Mouse (Mus musculus): ENCODE results near the gene Clba1.
"Not testable (repeated sequence)": the region's sequence is repeated elsewhere in the genome, so short reads cannot be mapped to it uniquely, and the experiment has no call there.

Clba1 gene

GRCm38 (mm10) chr12:112816866-112817265, 8.1 kb downstream of the Clba1 start:
- not testable (repeated sequence) for DNase-seq (ENCODE audit: low read depth, low spot score)

- DNase-seq (ENCODE audit: low read depth, low spot score): no peak
Observed at GRCm38 (mm10) chr12:112819057-112819662, 10.4 kb downstream of the Clba1 start.

DNA sequence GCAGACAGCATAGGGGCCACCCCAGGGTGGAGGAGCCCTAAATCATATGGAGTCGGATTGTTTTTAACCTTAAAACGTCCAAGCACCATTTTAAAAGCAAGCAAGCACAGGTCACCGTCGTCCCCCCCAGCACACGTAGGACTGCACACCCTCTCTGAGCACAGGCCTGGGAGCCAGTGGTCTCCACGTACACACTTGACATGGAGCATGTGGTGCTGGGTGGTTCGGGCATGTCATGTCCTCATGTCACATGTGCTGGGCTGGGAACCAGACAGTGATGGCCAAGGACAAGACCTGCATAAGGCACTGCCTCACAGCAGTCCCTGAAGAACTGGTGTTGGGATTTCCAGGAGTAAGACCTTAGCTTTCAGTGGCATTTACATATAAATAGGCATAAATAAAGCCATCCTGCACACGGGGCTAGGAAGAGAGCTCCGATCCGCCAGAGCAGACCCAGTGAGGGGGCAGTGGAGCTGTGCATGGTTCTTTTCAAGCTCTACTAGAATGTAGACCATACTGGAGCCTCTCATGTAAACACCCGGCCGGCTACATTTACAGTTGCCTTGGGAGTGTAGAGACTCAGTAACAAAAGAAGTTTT, 11.8 kb downstream of the Clba1 start:
- no peak for DNase-seq (ENCODE audit: low read depth, low spot score)

DNA sequence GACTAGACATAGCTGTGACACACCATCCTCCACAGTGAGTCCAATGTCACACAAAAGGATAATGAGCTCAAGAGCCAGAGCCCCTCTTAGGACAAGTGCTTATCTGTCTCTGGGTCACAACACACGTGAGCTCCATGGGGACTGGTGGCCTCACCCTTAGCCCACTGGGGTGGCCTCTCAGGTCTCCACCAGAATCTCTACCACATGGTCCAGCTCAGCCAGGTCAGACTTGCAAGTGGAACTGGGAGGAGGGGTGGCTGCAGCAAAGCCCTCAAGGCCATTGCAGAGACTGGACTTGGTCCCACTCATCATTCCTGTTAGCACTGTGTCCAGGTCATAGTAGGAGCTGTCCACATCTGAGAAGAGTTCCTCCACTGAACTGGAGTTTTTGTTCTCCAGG, 12.5 kb downstream of the Clba1 start:
- DNase-seq (ENCODE audit: low read depth, low spot score): no peak

DNA sequence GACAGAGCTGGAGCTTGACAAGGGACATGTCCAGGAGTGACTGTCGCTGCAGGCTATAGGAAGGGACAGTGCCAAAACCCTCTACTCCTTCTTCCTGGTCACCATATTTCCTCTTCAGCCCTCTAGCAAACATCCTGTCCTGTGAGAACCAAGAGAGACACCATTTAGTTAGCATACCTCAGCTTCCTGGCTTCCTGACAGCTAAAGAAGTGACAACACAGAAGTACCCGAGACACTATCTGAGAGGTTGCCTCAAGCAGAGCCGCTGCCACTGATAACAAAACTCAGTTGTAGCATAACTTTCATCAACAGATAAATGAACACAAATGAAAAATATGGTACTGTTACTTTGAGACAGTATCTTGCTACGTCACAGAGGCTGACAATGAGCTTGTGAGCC, 13.2 kb downstream of the Clba1 start:
- no peak for DNase-seq (ENCODE audit: low read depth, low spot score)

DNA sequence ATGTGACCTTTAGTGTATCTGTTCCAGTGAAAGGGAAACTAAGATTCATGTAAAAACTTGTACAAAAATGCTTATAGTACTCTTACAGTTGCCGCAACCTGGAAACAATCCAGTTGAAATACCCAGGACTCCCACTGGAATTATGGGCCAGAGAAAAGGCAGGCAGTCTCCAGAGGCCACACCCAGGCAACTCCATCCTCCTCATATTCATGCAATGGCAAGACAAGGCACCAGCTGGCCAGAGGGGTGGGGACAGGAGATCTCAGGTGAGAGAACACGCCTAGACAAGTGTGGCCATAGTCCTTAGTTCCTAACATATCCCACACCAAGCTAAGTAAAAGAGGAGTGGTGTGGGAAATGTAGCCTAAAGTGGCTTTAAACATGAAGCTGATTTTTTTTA, 13.9 kb downstream of the Clba1 start:
- DNase-seq (ENCODE audit: low read depth, low spot score): no peak

DNA sequence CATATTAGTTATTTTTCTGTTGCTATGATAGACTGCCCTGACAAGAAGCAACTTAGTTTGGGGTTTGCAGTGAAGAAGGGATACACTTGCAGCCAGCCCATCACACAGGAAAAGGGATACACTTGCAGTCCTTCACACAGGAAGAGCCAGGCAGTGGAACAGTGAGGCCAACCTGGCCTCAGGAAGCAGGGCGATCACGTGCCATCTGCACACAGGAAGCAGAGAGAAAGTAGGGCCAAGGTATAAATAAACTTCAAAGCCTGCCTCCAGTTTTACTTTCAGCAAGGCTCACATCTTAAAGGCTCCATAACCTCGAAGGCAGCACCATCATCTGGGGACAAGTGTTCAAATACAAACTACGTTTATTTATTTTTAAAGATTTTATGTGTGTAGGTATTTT, 14.5 kb downstream of the Clba1 start:
- no peak for DNase-seq (ENCODE audit: low read depth, low spot score)

- DNase-seq (ENCODE audit: low read depth, low spot score): no peak
Observed at GRCm38 (mm10) chr12:112825901-112826300, 17.2 kb downstream of the Clba1 start.

DNA sequence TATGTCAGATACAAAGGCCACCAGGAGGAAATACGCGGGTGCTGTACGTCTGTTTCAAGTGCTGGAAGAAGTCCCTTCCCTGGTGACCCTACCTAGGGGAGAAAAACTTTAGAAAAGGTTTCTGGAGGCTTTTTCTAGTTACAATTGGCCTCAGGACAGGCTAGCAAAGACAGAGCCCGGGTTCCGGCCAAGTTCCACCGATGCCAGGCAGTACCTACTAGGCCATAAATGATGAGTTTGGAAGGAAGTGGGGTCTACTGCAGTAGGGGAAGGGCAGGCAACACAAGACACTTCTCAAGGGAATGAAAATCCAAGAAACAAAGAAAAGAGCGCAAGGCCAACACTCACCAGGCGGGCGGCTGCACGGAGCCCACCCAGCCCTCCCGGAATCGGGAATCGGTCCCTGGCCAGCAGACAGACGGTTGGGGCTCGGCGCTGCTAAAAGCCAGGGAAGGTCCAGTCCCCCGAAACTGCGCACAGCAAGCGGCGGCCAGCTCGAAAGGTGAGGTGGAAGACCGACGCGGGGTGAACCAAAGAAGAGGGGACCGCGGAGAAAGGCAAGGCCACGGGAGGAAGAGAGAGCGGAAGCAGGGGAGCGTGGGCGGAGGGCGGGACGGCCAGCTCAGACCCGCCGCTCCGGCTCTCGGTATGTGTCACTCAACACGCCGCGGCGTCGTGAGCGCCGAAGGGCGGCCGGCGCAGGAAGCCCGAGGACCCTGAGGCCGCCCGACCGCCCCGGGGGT, 19.9 kb downstream of the Clba1 start:
- peak; percentile 44 for DNase-seq (ENCODE audit: low read depth, low spot score)

DNA sequence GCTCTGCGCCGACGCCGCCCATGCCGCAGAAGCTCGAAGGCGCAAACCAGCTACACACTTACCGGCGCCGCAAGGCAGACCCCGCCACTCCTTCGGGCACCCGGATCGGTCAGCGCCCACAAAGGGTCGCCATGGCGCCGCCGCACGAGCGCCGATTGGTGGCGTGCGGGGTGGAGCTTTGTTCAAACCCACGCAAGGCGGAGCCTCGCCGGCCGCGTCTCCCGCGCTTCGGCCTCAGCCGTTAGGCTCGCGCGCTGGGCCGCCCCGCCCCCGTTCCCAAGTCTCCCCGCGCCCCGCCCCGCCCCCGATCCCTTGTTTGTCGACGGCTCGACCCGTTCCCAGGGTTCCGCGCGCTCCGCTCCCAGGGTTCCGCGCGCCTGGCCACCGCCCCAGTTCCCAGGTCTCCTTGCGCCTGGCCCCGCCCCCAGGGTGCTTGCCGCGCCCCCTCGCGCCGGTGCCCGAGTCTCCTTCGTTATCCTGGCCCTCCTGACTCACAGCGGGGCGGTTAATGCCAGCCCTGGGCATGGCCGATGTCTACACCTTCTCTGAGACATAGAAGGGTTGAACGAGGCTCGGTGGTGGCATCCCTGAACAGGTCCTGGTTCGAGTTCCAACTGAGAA, 20.6 kb downstream of the Clba1 start, which contains the start of gene Cdca4:
Cdca4 (minus strand) TSS at position 180 of the 621 bp plus-strand sequence.
- DNase-seq (ENCODE audit: low read depth, low spot score): peak; percentile 92

GRCm38 (mm10) chr12:112830141-112830540, 21.4 kb downstream of the Clba1 start:
- DNase-seq (ENCODE audit: low read depth, low spot score): no peak

- no peak for DNase-seq (ENCODE audit: low read depth, low spot score)
Observed at GRCm38 (mm10) chr12:112830570-112830969, 21.8 kb downstream of the Clba1 start.

DNA sequence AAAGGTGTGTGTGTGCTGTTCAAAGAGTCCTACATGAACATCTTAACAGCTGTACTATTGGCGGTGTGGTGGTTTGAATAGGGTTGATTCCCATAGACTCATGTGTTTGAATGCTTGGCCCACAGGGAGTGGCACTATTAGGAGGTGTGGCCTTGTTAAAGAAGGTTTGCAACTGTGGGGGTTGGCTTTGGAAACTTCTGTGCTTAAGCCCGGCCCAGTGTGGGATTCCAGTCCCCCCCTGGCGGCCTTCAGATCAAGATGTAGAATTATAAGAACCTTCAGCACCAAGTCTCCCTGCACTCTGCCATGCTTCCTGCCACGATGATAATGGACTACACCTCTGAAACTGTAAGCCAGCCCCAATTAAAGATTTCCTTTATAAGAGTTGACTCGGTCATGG, 23.7 kb downstream of the Clba1 start:
- no peak for DNase-seq (ENCODE audit: low read depth, low spot score)

DNA sequence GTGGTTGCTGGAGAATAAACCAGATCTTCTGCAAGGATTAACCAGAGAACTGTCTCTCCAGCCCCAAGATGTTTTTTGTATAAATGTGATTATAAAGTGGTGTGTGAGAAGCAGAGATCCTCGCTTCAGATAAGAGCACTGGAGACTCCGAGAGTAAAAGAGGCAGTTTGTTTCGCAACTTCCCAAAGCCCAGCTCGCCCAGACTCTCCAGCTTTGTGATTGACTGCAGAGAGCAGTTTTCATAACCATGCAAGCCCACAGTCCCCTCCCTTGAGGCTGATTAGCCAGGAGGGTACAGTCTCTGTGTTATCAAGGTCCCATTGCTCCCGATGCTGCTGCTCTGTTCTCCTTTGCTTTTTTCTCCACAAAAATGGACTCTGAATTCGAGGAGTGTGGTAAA, 24.8 kb downstream of the Clba1 start:
- DNase-seq (ENCODE audit: low read depth, low spot score): no peak

GRCm38 (mm10) chr12:112835046-112835445, 26.3 kb downstream of the Clba1 start:
- no peak for DNase-seq (ENCODE audit: low read depth, low spot score)

DNA sequence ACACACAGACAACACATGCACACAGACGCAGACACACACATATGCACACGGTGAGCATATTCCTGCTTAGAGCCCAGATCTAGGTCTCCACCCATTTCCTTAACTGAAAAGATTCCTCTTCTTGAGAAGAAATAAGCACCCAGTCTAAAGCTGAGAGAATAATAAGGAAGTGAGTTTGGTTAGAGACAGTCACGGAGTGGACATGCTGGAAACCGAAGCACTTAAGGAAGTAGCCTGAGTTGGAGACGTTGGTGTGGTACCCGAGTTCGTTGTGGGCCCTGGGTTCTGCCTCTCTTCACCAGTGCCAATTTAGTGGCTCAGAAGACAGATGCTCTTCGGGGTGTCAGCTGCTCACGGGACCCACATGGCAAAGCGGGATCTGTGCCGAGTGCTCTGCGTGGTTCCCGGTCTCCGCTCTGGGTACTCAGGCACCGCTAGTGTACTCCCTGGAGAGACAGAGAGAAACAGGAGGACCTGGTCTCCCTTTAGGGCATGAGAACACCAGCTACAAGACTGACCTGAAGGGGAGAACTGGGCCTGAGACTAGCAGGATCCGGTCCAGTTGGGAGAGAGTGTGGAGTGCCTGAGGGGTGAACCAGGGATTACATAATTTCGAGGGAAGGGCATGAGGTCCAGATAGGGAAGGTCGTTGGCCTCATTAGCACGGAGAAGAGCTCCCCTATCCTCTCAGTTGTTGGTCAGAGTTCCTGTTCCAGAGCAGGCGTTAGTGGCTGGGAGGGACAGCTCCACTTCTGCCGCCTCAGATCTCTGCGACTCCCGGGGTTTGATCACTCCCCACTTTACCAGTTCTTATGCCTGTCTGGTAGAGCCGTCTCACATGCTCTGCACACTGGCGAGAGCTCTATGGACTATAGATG, 31.7 kb downstream of the Clba1 start:
- DNase-seq (ENCODE audit: low read depth, low spot score): no peak

DNA sequence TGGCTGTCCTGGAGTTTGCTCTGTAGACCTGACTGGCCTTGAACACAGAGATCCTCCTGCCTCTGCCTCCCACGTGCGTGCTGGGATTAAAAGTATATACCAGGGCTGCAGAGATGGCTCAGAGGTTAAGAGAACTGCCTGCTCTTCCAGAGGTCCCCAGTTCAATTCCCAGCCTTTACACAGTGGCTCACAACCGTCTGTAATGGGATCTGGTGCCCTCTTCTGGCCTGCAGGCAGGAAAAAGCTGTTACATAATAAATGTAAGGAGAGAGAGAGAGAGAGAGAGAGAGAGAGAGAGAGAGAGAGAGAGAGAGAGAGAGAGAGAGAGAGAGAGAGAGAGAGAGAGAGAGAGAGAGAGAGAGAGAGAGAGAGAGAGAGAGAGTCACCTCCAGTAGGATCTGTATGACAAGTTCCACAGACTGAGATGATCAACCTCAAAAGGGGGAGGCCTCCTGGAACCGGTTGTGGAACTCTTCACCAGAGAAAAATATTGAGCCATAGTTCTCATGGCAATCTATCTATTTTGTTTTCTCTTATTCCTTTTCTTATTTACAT, 32.7 kb downstream of the Clba1 start:
- DNase-seq (ENCODE audit: low read depth, low spot score): not testable (repeated sequence)

DNA sequence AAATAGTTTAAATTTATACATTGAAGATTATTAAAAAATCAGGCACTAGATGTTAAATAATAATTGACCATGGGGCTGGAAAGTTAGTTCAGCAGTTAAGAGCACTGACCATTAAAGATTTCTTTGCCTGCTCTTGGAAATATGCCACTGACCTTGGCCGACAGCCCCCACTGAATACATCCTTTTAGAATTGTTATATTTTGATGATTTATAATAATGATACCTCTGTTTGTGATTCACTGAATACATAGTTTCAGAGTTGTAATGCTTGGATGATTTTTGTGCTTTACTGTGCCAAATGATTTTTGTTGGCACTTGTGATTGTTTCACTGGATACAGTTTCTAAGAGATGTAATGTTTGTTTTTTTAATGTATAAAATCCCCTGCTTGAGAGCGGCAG, 33.4 kb downstream of the Clba1 start:
- DNase-seq (ENCODE audit: low read depth, low spot score): not testable (repeated sequence)

- DNase-seq (ENCODE audit: low read depth, low spot score): peak; percentile 73
Observed at GRCm38 (mm10) chr12:112843803-112844202, 35.1 kb downstream of the Clba1 start.

GRCm38 (mm10) chr12:112847880-112848279, 39.1 kb downstream of the Clba1 start:
- no peak for DNase-seq (ENCODE audit: low read depth, low spot score)

Data from skeletal muscle tissue, adult 2 months (tissue).